Mouse (Mus musculus): ENCODE results near the gene Phb2. TPM values are rescaled to one million over a fixed set of nuclear protein-coding genes. Genes with fewer than 3 reads are reported as not detected.

Phb2 gene
- total and polyA plus RNA-seq, 2 experiments from 2014 or later, result 200 to 271 TPM

DNA sequence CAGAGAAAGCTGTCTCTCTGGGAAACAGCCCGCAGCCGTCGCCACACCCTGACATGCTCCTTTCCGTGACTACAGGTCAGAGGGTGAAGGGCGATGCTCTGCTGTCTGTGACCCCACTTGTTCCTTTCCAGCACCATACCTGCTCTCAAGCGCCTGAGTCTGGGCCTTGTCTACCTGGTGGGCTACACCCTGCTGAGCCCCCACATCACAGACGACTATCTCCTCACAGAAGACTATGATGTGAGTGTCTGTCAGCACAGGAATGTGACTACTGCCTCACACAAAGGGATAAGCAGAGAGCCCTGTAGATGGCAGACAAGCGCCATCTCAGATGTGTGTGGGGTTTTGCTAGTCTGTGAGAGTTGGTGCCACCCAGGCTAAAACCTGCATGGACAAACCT lies 10.8 kb upstream of the Phb2 start:
- Histone ChIP-seq H3K9me3 (ENCODE audit: low read length) (no peaks in the 10 kb centered on the region), H3K4me1 (ENCODE audit: insufficient read depth) (no peaks in the 10 kb centered on the region), H3K27ac (ENCODE audit: low read depth, low read length) (no peak overlapping the region), H3K36me3 (ENCODE audit: insufficient read depth) (peaks cover 66% of the 10 kb centered on the region), H3K27me3 (ENCODE audit: insufficient read depth, low read length) (no peaks in the 10 kb centered on the region), H3K9ac (no peak overlapping the region), H3K4me3 (ENCODE audit: low read depth, low read length) (no peak overlapping the region), H3K4me2 (ENCODE audit: low read depth) (no peak overlapping the region)
- peak; percentile 53 for TF ChIP-seq CTCF (IDR thresholded peaks at IDR 0.05; ENCODE audit: low read depth)
- WGBS, result 78% methylated on average over 8 of the region's 8 CpGs
- ATAC-seq (peak; percentile 28; the same call in 1 of the 2 replicates), DNase-seq (peak; percentile 31)

DNA sequence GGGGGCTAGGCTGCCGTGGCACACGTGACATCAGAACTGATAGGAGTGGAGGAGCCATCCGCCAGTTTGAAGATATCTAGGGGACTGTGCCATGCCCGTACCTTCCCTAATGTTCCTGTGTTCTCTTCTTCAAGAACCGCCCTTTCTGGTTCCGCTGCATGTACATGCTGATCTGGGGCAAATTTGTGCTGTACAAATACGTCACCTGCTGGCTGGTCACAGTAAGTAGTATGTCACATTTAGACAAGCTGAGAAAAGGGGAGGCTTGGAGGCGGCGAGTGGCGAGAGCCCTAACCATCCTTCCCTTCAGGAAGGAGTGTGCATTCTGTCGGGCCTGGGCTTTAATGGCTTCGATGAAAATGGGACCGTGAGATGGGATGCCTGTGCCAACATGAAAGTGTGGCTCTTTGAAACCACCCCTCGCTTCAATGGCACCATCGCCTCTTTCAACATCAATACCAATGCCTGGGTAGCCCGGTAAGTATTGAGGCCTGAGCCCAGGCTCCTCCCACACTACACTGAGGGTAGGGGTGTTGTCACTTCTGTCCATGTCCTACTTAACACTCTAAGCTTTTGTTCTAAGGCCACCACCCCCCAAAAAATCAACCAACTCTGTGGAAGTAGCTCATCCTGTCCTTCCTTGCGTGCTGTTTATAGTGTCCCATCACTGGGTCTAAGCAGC lies 9.9 kb upstream of the Phb2 start:
- TF ChIP-seq CTCF (IDR thresholded peaks at IDR 0.05; ENCODE audit: low read depth), result no peak
- no peaks in the 10 kb centered on the region for H3K27me3 ChIP-seq (ENCODE audit: insufficient read depth, low read length)
- ATAC-seq, result peak; percentile 14; the same call in 1 of the 2 replicates
- H3K4me1 ChIP-seq (ENCODE audit: insufficient read depth), result no peaks in the 10 kb centered on the region
- H3K36me3 ChIP-seq (ENCODE audit: insufficient read depth), result peaks cover 67% of the 10 kb centered on the region
- WGBS, result 92% methylated on average over 17 of the region's 17 CpGs
- H3K4me2 ChIP-seq (ENCODE audit: low read depth), result no peak overlapping the region
- H3K27ac ChIP-seq (ENCODE audit: low read depth, low read length), result no peak overlapping the region
- no peak for DNase-seq
- no peak overlapping the region for H3K4me3 ChIP-seq (ENCODE audit: low read depth, low read length)
- no peaks in the 10 kb centered on the region for H3K9me3 ChIP-seq (ENCODE audit: low read length)
- no peak overlapping the region for H3K9ac ChIP-seq

DNA sequence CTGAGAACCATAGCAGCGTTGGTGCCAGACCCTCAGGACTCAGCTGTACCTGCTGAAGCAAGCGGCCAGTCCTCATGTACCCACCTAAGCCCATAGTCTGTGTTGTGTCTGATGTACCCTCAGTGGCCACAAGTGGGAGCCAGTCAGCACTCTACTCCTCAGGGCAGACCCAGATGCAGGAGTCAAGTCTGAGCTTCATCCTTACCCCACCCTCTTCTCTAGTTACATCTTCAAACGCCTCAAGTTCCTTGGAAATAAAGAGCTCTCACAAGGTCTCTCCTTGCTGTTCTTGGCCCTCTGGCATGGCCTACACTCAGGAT lies 9.4 kb upstream of the Phb2 start:
- Histone ChIP-seq H3K27ac (ENCODE audit: low read depth, low read length) (no peak overlapping the region), H3K4me1 (ENCODE audit: insufficient read depth) (no peaks in the 10 kb centered on the region), H3K9ac (no peak overlapping the region), H3K4me3 (ENCODE audit: low read depth, low read length) (no peak overlapping the region), H3K9me3 (ENCODE audit: low read length) (no peaks in the 10 kb centered on the region), H3K4me2 (ENCODE audit: low read depth) (no peak overlapping the region), H3K36me3 (ENCODE audit: insufficient read depth) (peaks cover 71% of the 10 kb centered on the region), H3K27me3 (ENCODE audit: insufficient read depth, low read length) (no peaks in the 10 kb centered on the region)
- peak; percentile 59 for DNase-seq
- peak; percentile 79 for ATAC-seq
- WGBS, result 54% methylated on average over 3 of the region's 3 CpGs
- peak; percentile 83 for TF ChIP-seq CTCF (IDR thresholded peaks at IDR 0.05; ENCODE audit: low read depth)

DNA sequence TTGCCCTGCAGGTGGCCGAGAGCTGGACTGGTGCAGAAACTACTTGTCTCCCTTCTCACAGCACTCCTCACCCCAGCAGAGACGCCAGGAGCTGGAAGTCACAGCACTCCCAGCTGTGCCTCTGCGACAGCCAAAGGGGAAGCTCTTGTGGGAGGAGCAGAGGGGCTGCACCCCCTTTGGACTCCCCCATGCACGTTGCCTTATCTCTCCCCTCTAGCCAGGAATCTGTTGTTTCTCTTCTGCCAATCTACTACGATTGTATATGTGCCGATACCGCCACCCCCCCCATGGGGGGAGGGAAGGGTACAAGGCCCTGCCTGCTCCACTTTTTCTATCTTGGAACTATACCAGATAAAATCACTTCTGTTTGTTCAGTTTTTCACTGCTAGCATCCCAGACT lies 8.3 kb upstream of the Phb2 start:
- Histone ChIP-seq H3K36me3 (ENCODE audit: insufficient read depth) (peaks cover 71% of the 10 kb centered on the region), H3K4me3 (ENCODE audit: low read depth, low read length) (no peak overlapping the region), H3K27ac (ENCODE audit: low read depth, low read length) (no peak overlapping the region), H3K9ac (no peak overlapping the region), H3K4me2 (ENCODE audit: low read depth) (no peak overlapping the region), H3K27me3 (ENCODE audit: insufficient read depth, low read length) (no peaks in the 10 kb centered on the region), H3K4me1 (ENCODE audit: insufficient read depth) (no peaks in the 10 kb centered on the region), H3K9me3 (ENCODE audit: low read length) (no peaks in the 10 kb centered on the region)
- no peak for TF ChIP-seq CTCF (IDR thresholded peaks at IDR 0.05; ENCODE audit: low read depth)
- no peak for ATAC-seq
- no peak for DNase-seq
- 76% methylated on average over 7 of the region's 7 CpGs for WGBS

DNA sequence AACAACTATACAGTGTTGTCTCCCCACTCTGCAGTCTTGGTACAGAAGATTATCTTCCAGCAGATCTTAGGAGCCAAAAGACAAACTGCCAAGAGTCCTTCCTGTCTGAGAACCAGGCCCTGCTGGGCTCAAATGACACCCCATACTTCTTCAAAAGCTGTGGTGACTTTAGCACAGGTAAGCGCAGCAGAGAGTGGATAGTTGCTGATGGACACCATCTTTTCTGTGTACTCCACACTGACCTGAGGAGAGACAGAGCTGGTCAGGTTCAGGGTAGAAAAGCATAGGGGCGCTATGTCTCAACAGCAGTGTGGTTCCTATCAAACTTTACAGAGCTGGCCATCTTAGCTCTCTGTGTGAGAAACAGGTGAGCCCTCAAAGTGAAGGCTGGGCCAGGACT lies 7.7 kb upstream of the Phb2 start:
- no peak overlapping the region for H3K27ac ChIP-seq (ENCODE audit: low read depth, low read length)
- ATAC-seq (no peak), DNase-seq (no peak)
- H3K36me3 ChIP-seq (ENCODE audit: insufficient read depth), result peaks cover 71% of the 10 kb centered on the region
- H3K4me2 ChIP-seq (ENCODE audit: low read depth), result no peak overlapping the region
- H3K27me3 ChIP-seq (ENCODE audit: insufficient read depth, low read length), result no peaks in the 10 kb centered on the region
- 93% methylated on average over 2 of the region's 2 CpGs for WGBS
- no peak overlapping the region for H3K9ac ChIP-seq
- 0 out of 2 replicates have a peak, but pooled peaks cover 4% of the 10 kb centered on the region for H3K4me1 ChIP-seq (ENCODE audit: insufficient read depth)
- TF ChIP-seq CTCF (IDR thresholded peaks at IDR 0.05; ENCODE audit: low read depth), result no peak
- no peak overlapping the region for H3K4me3 ChIP-seq (ENCODE audit: low read depth, low read length)
- no peaks in the 10 kb centered on the region for H3K9me3 ChIP-seq (ENCODE audit: low read length)

GRCm38 (mm10) chr6:124706061-124706627 lies 6.0 kb upstream of the Phb2 start:
- 84% methylated on average over 5 of the region's 5 CpGs for WGBS
- Histone ChIP-seq H3K36me3 (ENCODE audit: insufficient read depth) (peaks cover 55% of the 10 kb centered on the region), H3K4me1 (ENCODE audit: insufficient read depth) (peaks cover 18% of the 10 kb centered on the region), H3K4me2 (ENCODE audit: low read depth) (no peak overlapping the region), H3K27ac (ENCODE audit: low read depth, low read length) (no peak overlapping the region), H3K9me3 (ENCODE audit: low read length) (no peaks in the 10 kb centered on the region), H3K27me3 (ENCODE audit: insufficient read depth, low read length) (no peaks in the 10 kb centered on the region), H3K9ac (no peak overlapping the region), H3K4me3 (ENCODE audit: low read depth, low read length) (no peak overlapping the region)
- no peak for DNase-seq
- no peak for TF ChIP-seq CTCF (IDR thresholded peaks at IDR 0.05; ENCODE audit: low read depth)
- no peak for ATAC-seq

- no peak for DNase-seq
- Histone ChIP-seq H3K27me3 (ENCODE audit: insufficient read depth, low read length) (no peaks in the 10 kb centered on the region), H3K36me3 (ENCODE audit: insufficient read depth) (peaks cover 33% of the 10 kb centered on the region), H3K9me3 (ENCODE audit: low read length) (no peaks in the 10 kb centered on the region), H3K9ac (no peak overlapping the region), H3K4me3 (ENCODE audit: low read depth, low read length) (no peak overlapping the region), H3K4me1 (ENCODE audit: insufficient read depth) (peaks cover 25% of the 10 kb centered on the region), H3K27ac (ENCODE audit: low read depth, low read length) (no peak overlapping the region), H3K4me2 (ENCODE audit: low read depth) (no peak overlapping the region)
- TF ChIP-seq CTCF (IDR thresholded peaks at IDR 0.05; ENCODE audit: low read depth), result no peak
- 93% methylated on average over 10 of the region's 10 CpGs for WGBS
- ATAC-seq, result no peak
These were observed 3.7 kb upstream of the Phb2 start for GRCm38 (mm10) chr6:124708289-124708889.
